Mouse (Mus musculus) CH12.LX (cell line): ENCODE results near the gene Mettl3. TPM values are rescaled to one million over a fixed set of nuclear protein-coding genes. Genes with fewer than 3 reads are reported as not detected.

Experiments used
- DNase-seq: peaks from one replicate; pipeline ENCODE4 v3.0.0-alpha.2; 2013; ENCODE audit errors: extremely low read depth
- H3K27ac ChIP-seq: 2 replicates; pipeline ENCODE4 v1.5.1; 2012; ENCODE audit warnings: low read depth, mild to moderate bottlenecking, control low read depth, moderate library complexity; ENCODE audit not compliant: insufficient read depth
- H3K27me3 ChIP-seq: replicated peaks from 2 replicates; pipeline ENCODE3; 2012; ENCODE audit warnings: inconsistent platforms
- H3K36me3 ChIP-seq, 2 experiments: replicated peaks in 1 of 2; 2 replicates each; pipeline versions ENCODE3 to v1.6.1; 2012; ENCODE audit warnings: inconsistent platforms in 1 of 2, low read length in 1 of 2, mild to moderate bottlenecking in 1 of 2, mixed read lengths in 1 of 2, moderate library complexity in 1 of 2; ENCODE audit not compliant: control insufficient read depth in 1 of 2, insufficient read depth in 1 of 2
- H3K4me1 ChIP-seq, 2 experiments: 2 replicates each; pipeline ENCODE4 v1.6.1; 2012; ENCODE audit warnings: inconsistent platforms in 1 of 2, moderate library complexity in 1 of 2; ENCODE audit not compliant: insufficient read depth in 2 of 2, control insufficient read depth in 1 of 2
- H3K4me2 ChIP-seq: 2 replicates; pipeline ENCODE4 v1.6.1; 2012; ENCODE audit warnings: low read depth, mild to moderate bottlenecking, control low read depth; ENCODE audit not compliant: poor library complexity, insufficient read depth, severe bottlenecking
- H3K4me3 ChIP-seq, 3 experiments: fragments of 150-350 bp in 1 of 3; sonication (generic) in 1 of 3; replicated peaks in 1 of 3; 2 replicates each; pipeline versions ENCODE3 to v1.5.1; 2011 to 2012; ENCODE audit warnings: low read depth in 2 of 3, low read length in 2 of 3, mild to moderate bottlenecking in 2 of 3, moderate library complexity in 2 of 3, control low read depth in 1 of 3, improper control_type of control experiment in 1 of 3, inconsistent platforms in 1 of 3, mixed read lengths in 1 of 3; ENCODE audit not compliant: poor library complexity in 1 of 3
- H3K79me2 ChIP-seq: replicated peaks from 2 replicates; pipeline ENCODE4 v1.6.1; 2012; ENCODE audit warnings: mild to moderate bottlenecking, moderate library complexity; ENCODE audit not compliant: control insufficient read depth, poor library complexity, insufficient read depth, severe bottlenecking; ENCODE audit errors: extremely low read depth
- H3K9ac ChIP-seq: 2 replicates; pipeline ENCODE4 v1.6.1; 2012; ENCODE audit warnings: low read depth, mild to moderate bottlenecking, control low read depth, moderate library complexity; ENCODE audit not compliant: insufficient read depth
- H3K9me3 ChIP-seq: replicated peaks from 2 replicates; pipeline ENCODE3; 2012; ENCODE audit warnings: low read length, inconsistent platforms, mixed read lengths
- BHLHE40 ChIP-seq: IDR thresholded peaks from 2 replicates; pipeline ENCODE4 v1.6.1; 2011; ENCODE audit warnings: mild to moderate bottlenecking, low read depth, low read length, improper control_type of control experiment
- CTCF ChIP-seq, 2 experiments: IDR thresholded peaks in 1 of 2; conservative IDR thresholded peaks in 1 of 2; 2 replicates each; pipeline ENCODE4 v1.5.1; 2011 to 2012; ENCODE audit warnings: low read depth in 2 of 2, low read length in 2 of 2, improper control_type of control experiment in 1 of 2, inconsistent platforms in 1 of 2, mild to moderate bottlenecking in 1 of 2, moderate library complexity in 1 of 2
- E2F4 ChIP-seq: IDR thresholded peaks from 2 replicates; pipeline ENCODE4 v1.6.1; 2011; ENCODE audit warnings: low read depth, low read length, improper control_type of control experiment; ENCODE audit not compliant: insufficient replicate concordance
- ELF1 ChIP-seq: IDR thresholded peaks from 2 replicates; pipeline ENCODE4 v1.6.1; 2014; ENCODE audit warnings: low read depth, mild to moderate bottlenecking, inconsistent platforms, low read length, improper control_type of control experiment
- ETS1 ChIP-seq: conservative IDR thresholded peaks from 2 replicates; pipeline ENCODE4 v1.6.1; 2012; ENCODE audit warnings: low read depth, mild to moderate bottlenecking, inconsistent platforms, low read length, improper control_type of control experiment, moderate library complexity
- GABPA ChIP-seq: IDR thresholded peaks from 2 replicates; pipeline ENCODE4 v1.6.1; 2012; ENCODE audit warnings: low read depth, low read length, improper control_type of control experiment, inconsistent platforms; ENCODE audit not compliant: insufficient replicate concordance
- IRF4 ChIP-seq: IDR thresholded peaks from 2 replicates; pipeline ENCODE4 v1.6.1; 2014; ENCODE audit warnings: low read depth, mild to moderate bottlenecking, inconsistent platforms, low read length, improper control_type of control experiment
- JUND ChIP-seq: conservative IDR thresholded peaks from 2 replicates; pipeline ENCODE4 v1.6.1; 2011; ENCODE audit warnings: low read depth, low read length, improper control_type of control experiment
- KAT2A ChIP-seq: IDR thresholded peaks from 2 replicates; pipeline ENCODE4 v1.6.1; 2012; ENCODE audit warnings: low read length, improper control_type of control experiment, inconsistent platforms; ENCODE audit not compliant: insufficient replicate concordance
- MAFK ChIP-seq: IDR thresholded peaks from 2 replicates; pipeline ENCODE4 v1.6.1; 2011; ENCODE audit warnings: low read length, improper control_type of control experiment; ENCODE audit not compliant: insufficient replicate concordance
- NRF1 ChIP-seq: IDR thresholded peaks from 2 replicates; pipeline ENCODE4 v1.6.1; 2014; ENCODE audit warnings: low read depth, mild to moderate bottlenecking, inconsistent platforms, low read length, improper control_type of control experiment, moderate library complexity
- PAX5 ChIP-seq: IDR thresholded peaks from 2 replicates; pipeline ENCODE4 v1.6.1; 2012; ENCODE audit warnings: low read length, inconsistent platforms, mixed read lengths
- POLR2A ChIP-seq: IDR thresholded peaks from 2 replicates; pipeline ENCODE4 v1.6.1; 2011; ENCODE audit warnings: low read depth, mild to moderate bottlenecking, improper control_type of control experiment, low read length
- SMC3 ChIP-seq: IDR thresholded peaks from 2 replicates; pipeline ENCODE4 v1.6.1; 2011; ENCODE audit warnings: low read depth, low read length, improper control_type of control experiment
- TBP ChIP-seq: conservative IDR thresholded peaks from 2 replicates; pipeline ENCODE4 v1.6.1; 2011; ENCODE audit warnings: low read depth, low read length, improper control_type of control experiment
- UBTF ChIP-seq: IDR thresholded peaks from 2 replicates; pipeline ENCODE4 v1.6.1; 2012; ENCODE audit warnings: low read depth, mild to moderate bottlenecking, inconsistent platforms, low read length, improper control_type of control experiment, moderate library complexity
- USF1 ChIP-seq: IDR thresholded peaks from 2 replicates; pipeline ENCODE4 v1.6.1; 2014; ENCODE audit warnings: low read depth, mild to moderate bottlenecking, inconsistent platforms, low read length, improper control_type of control experiment
- USF2 ChIP-seq: conservative IDR thresholded peaks from 2 replicates; pipeline ENCODE4 v1.6.1; 2011; ENCODE audit warnings: low read depth, low read length, improper control_type of control experiment
- ZMIZ1 ChIP-seq: IDR thresholded peaks from 2 replicates; pipeline ENCODE4 v1.6.1; 2012; ENCODE audit warnings: low read depth, mild to moderate bottlenecking, inconsistent platforms, low read length, improper control_type of control experiment
- ZNF384 ChIP-seq: IDR thresholded peaks from 2 replicates; pipeline ENCODE4 v1.6.1; 2012; ENCODE audit warnings: low read depth, low read length, improper control_type of control experiment, inconsistent platforms
- dilution Hi-C: fragments of 300-500 bp; cut with MboI; formaldehyde crosslinking; loops from 2 replicates; pipeline ENCODE4 v1.14.3; 2020; ENCODE audit warnings: low sequenced_read_pairs; ENCODE audit not compliant: extremely low pct_unique_long_range_greater_than_20kb, extremely low pct_ligation_motif_present
- in situ Hi-C: fragments of 300-500 bp; cut with MboI; formaldehyde crosslinking; loops from 3 replicates; pipeline ENCODE4 v1.14.3; 2019; ENCODE audit warnings: low sequenced_read_pairs, low pct_ligation_motif_present, low pct_unique_long_range_greater_than_20kb, mixed read lengths
- polyA plus RNA-seq: library from polyadenylated mRNA; unstranded; fragments of >175 nt; gene quantifications from 2 replicates; pipeline ENCODE4 v1.2.1, GENCODE M21; 2012; ENCODE audit warnings: low read depth; ENCODE audit not compliant: insufficient read length
- total RNA-seq, 2 experiments: library from RNA; depleted of rRNA; stranded (reverse); fragments of 300-350 nt in 1 of 2; fragments of >200 nt in 1 of 2; gene quantifications; 2 replicates each; pipeline ENCODE4 v1.2.3; 2012 to 2014

Gene Mettl3
- total and polyA plus RNA-seq, 3 experiments: 41.6 to 47.4 (median 47.0) TPM

DNA sequence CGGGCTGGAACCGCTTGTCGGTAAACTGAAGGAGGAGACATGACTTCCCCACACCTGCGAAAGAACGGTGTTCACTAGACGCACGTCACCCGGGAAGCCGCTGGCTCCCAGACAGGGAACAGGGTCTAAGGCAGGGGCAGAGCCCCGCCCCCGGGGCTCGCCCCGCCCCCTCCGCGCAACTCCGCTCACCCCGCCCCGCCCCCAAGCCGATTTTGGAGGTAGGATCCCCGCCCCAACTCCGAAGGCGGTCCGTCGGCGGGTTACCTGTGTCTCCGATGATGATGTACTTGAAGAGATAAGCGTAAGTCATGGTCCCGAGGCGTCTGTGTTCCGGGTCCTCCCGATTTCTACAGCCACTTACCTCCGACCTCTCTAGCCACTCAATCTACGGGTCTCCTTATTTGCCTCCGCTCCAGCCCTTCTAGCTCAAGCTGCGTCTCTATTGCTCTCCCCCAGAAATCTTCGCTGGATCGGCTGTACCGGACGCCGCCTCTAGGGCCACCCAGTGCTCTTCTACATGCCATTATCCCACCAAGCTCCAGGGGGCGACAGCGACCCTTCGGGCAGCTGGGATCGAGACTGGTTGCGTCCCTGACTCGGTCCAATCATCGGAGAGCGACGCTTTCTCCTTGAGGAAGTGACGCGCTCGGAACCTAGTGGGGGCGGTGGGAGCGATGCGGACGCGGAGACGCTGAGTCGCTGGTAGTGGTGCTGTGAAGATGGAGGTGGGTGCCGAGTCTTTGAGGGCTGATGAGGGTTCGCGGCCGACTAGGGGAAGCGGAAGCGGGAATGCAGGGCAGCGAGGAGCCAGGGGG is 25.8 kb downstream of the Mettl3 start, which contains the start of the genes Tox4 and Rab2b (continued):
- TF ChIP-seq ZNF384 (no peak), UBTF (no peak), NRF1 (no peak), E2F4 (no peak), ZMIZ1 (peak; percentile 65; the same call in 1 of the 2 replicates), TBP (peak; percentile 41; the same call in 1 of the 2 replicates), USF2 (no peak), POLR2A (peak; percentile 91), PAX5 (no peak), ETS1 (no peak), MAFK (no peak), ELF1 (peak; percentile 87), JUND (no peak), BHLHE40 (no peak), GABPA (no peak; the same call in 1 of the 2 replicates), CTCF (conservative IDR thresholded peaks at IDR 0.05 in 1 of 2, IDR thresholded peaks at IDR 0.05 in 1 of 2; ENCODE audit: low read depth in 2 of 2, low read length in 2 of 2) (peak; percentile 63 to 100), SMC3 (0 out of 2 replicates have a peak, but pooled peaks have one; percentile 7), USF1 (no peak), IRF4 (peak; percentile 63), KAT2A (peak; percentile 69; the same call in 1 of the 2 replicates)

DNA sequence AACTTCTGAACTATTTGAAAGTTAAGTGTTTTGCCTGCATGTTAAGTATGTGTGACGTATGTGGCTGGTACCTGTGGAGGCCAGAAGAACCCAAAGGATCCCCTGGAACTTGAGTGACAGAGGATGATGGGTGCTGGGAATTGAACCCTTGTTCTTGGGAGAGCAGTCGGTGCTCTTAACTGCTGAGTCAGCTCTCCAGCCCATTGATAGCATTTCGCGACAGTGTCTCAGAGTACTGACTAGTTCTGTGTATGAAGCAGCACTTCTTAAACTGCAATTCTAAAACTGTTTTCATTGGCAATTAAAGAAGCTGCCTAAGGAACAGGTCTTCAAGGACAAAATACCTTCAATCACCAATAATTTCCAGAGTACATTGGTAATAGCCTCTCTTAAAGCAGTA is 27.7 kb downstream of the Mettl3 start:
- H3K4me2 ChIP-seq: no peak overlapping the region
- no peak for DNase-seq
- dilution Hi-C loops: no loop called here
- H3K4me3 ChIP-seq: no peak overlapping the region
- H3K9ac ChIP-seq: no peak overlapping the region
- no peaks in the 10 kb centered on the region for H3K9me3 ChIP-seq
- peaks cover 4 to 27% of the 10 kb centered on the region in 2 experiments; a peak in 3 of 4 replicates for H3K4me1 ChIP-seq
- TF ChIP-seq POLR2A: no peak
- TF ChIP-seq MAFK: peak; percentile 87
- no peak for TF ChIP-seq NRF1
- peaks cover 27% of the 10 kb centered on the region for H3K79me2 ChIP-seq
- no peaks in the 10 kb centered on the region for H3K27me3 ChIP-seq
- peaks cover 8 to 32% of the 10 kb centered on the region in 2 experiments for H3K36me3 ChIP-seq
- in situ Hi-C loops: no loop called here
- H3K27ac ChIP-seq: no peak overlapping the region
